Mouse (Mus musculus): ENCODE measurements around the gene Pin1.

Pin1 gene

GRCm38 (mm10) chr9:20703832-20704380, 52.0 kb downstream of the Pin1 start:
- no peak for DNase-seq (ENCODE audit: low spot score in 2 of 2)

- no peak for DNase-seq (ENCODE audit: low spot score in 2 of 2)
These were observed 53.5 kb downstream of the Pin1 start for GRCm38 (mm10) chr9:20705420-20705819.

- DNase-seq (ENCODE audit: low spot score in 2 of 2) = no peak
These were observed 54.1 kb downstream of the Pin1 start for GRCm38 (mm10) chr9:20705981-20706380.

- no peak for DNase-seq (ENCODE audit: low spot score in 2 of 2)
These were observed 58.6 kb downstream of the Pin1 start for GRCm38 (mm10) chr9:20710471-20710870.

- no peak for DNase-seq (ENCODE audit: low spot score in 2 of 2)
These were observed 61.1 kb downstream of the Pin1 start for GRCm38 (mm10) chr9:20712934-20713477.

GRCm38 (mm10) chr9:20713478-20713987, 61.6 kb downstream of the Pin1 start:
- DNase-seq (ENCODE audit: low spot score in 2 of 2) = no peak

GRCm38 (mm10) chr9:20715332-20715731, 63.4 kb downstream of the Pin1 start:
- DNase-seq (ENCODE audit: low spot score in 2 of 2) = no peak

All from right cerebral cortex, adult 2 months (tissue).